Mouse (Mus musculus) myocyte (in vitro differentiated cells): ENCODE results near the gene Plvap. TPM values are rescaled to one million over a fixed set of nuclear protein-coding genes. Genes with fewer than 3 reads are reported as not detected.

Experiments
- H3K27me3 ChIP-seq: one replicate; pipeline ENCODE4 v1.6.1; 2011; ENCODE audit not compliant: control insufficient read depth, insufficient read depth, insufficient read length
- H3K36me3 ChIP-seq: one replicate; pipeline ENCODE4 v1.6.1; 2011; ENCODE audit not compliant: control insufficient read depth, insufficient read depth
- H3K4me2 ChIP-seq: one replicate; pipeline ENCODE4 v1.6.1; 2011; ENCODE audit warnings: low read depth, control low read depth
- H3K4me3 ChIP-seq: one replicate; pipeline ENCODE4 v1.5.1; 2011; ENCODE audit warnings: mild to moderate bottlenecking, control low read depth, moderate library complexity
- H3K79me2 ChIP-seq: one replicate; pipeline ENCODE4 v1.6.1; 2011; ENCODE audit not compliant: control insufficient read depth, insufficient read depth
- H3ac ChIP-seq: one replicate; pipeline ENCODE4 v1.6.1; 2011; ENCODE audit not compliant: control insufficient read depth, insufficient read length
- CEBPB ChIP-seq: IDR thresholded peaks from 2 replicates; pipeline ENCODE4 v1.6.1; 2011; ENCODE audit warnings: mild to moderate bottlenecking, moderate library complexity; ENCODE audit not compliant: poor library complexity, insufficient read depth, severe bottlenecking
- E2F4 ChIP-seq: IDR thresholded peaks from one replicate; pipeline ENCODE4 v1.6.1; 2011; ENCODE audit warnings: mild to moderate bottlenecking, control low read depth, moderate library complexity; ENCODE audit not compliant: insufficient read depth
- MAX ChIP-seq: IDR thresholded peaks from one replicate; pipeline ENCODE4 v1.6.1; 2011; ENCODE audit warnings: low read depth, mild to moderate bottlenecking, control low read depth
- MYOD1 ChIP-seq, 3 experiments: IDR thresholded peaks; one replicate each; pipeline ENCODE4 v1.6.1; 2011; ENCODE audit warnings: control low read depth in 2 of 3, low read depth in 2 of 3, mild to moderate bottlenecking in 2 of 3, moderate library complexity in 1 of 3; ENCODE audit not compliant: insufficient read length in 2 of 3, control insufficient read depth in 1 of 3
- MYOG ChIP-seq, 3 experiments: IDR thresholded peaks; one replicate each; pipeline ENCODE4 v1.6.1; 2011; ENCODE audit warnings: control low read depth in 2 of 3, low read depth in 2 of 3, mild to moderate bottlenecking in 2 of 3; ENCODE audit not compliant: insufficient read length in 2 of 3, control insufficient read depth in 1 of 3, insufficient read depth in 1 of 3
- POLR2A ChIP-seq: IDR thresholded peaks from one replicate; pipeline ENCODE4 v1.6.1; 2011; ENCODE audit warnings: low read depth, mild to moderate bottlenecking, control low read depth, moderate library complexity; ENCODE audit not compliant: insufficient read length
- POLR2AphosphoS2 ChIP-seq: IDR thresholded peaks from one replicate; pipeline ENCODE4 v1.6.1; 2011; ENCODE audit warnings: low read depth, control low read depth; ENCODE audit not compliant: insufficient read length
- REST ChIP-seq: IDR thresholded peaks from one replicate; pipeline ENCODE4 v1.6.1; 2011; ENCODE audit warnings: mild to moderate bottlenecking, control low read depth, moderate library complexity; ENCODE audit not compliant: insufficient read depth, insufficient read length
- SRF ChIP-seq: IDR thresholded peaks from one replicate; pipeline ENCODE4 v1.6.1; 2011; ENCODE audit warnings: low read depth; ENCODE audit not compliant: control insufficient read depth, insufficient read length
- TCF12 ChIP-seq: IDR thresholded peaks from one replicate; pipeline ENCODE4 v1.6.1; 2011; ENCODE audit warnings: mild to moderate bottlenecking, control low read depth; ENCODE audit not compliant: poor library complexity, insufficient read depth, severe bottlenecking
- TCF3 ChIP-seq: IDR thresholded peaks from one replicate; pipeline ENCODE4 v1.6.1; 2011; ENCODE audit warnings: low read depth, control low read depth; ENCODE audit not compliant: insufficient read length
- USF1 ChIP-seq: IDR thresholded peaks from one replicate; pipeline ENCODE4 v1.6.1; 2011; ENCODE audit warnings: low read depth, mild to moderate bottlenecking, control low read depth, moderate library complexity
- polyA plus RNA-seq: library from polyadenylated mRNA; unstranded; fragments of >200 nt; fragmentation: generic; extraction: Trizol; gene quantifications from one replicate; pipeline ENCODE4 v1.2.1, GENCODE M21; 2012; ENCODE audit warnings: missing spikeins

The Plvap gene
- polyA plus RNA-seq, 1 experiment, result 0.18 TPM

GRCm38 (mm10) chr8:71471861-71472260, 39.7 kb downstream of the Plvap start:
- Histone ChIP-seq H3K36me3 (peaks cover 5% of the 10 kb centered on the region), H3K79me2 (peaks cover 23% of the 10 kb centered on the region), H3K27me3 (no peaks in the 10 kb centered on the region), H3K4me2 (no peak overlapping the region), H3ac (no peak overlapping the region), H3K4me3 (no peak overlapping the region)
- no peak for TF ChIP-seq TCF12
- TF ChIP-seq E2F4, result no peak
- no peak for TF ChIP-seq MAX
- no peak for TF ChIP-seq MYOD1 (IDR thresholded peaks at IDR 0.05; ENCODE audit: control insufficient read depth in 1 of 3, insufficient read length in 2 of 3, low read depth in 2 of 3)
- TF ChIP-seq TCF3, result no peak
- no peak for TF ChIP-seq REST
- TF ChIP-seq SRF, result no peak
- TF ChIP-seq USF1, result no peak
- TF ChIP-seq POLR2A, result no peak
- TF ChIP-seq CEBPB, result no peak
- TF ChIP-seq MYOG (IDR thresholded peaks at IDR 0.05; ENCODE audit: control insufficient read depth in 1 of 3, insufficient read depth in 1 of 3, insufficient read length in 2 of 3, low read depth in 2 of 3), result no peak
- TF ChIP-seq POLR2AphosphoS2, result no peak

- Histone ChIP-seq H3K36me3 (peaks cover 5% of the 10 kb centered on the region), H3K27me3 (no peaks in the 10 kb centered on the region), H3K4me2 (no peak overlapping the region), H3ac (no peak overlapping the region), H3K4me3 (peak overlapping the region; percentile 67), H3K79me2 (peaks cover 23% of the 10 kb centered on the region)
- TF ChIP-seq TCF12 (no peak), MYOD1 (IDR thresholded peaks at IDR 0.05; ENCODE audit: control insufficient read depth in 1 of 3, insufficient read length in 2 of 3, low read depth in 2 of 3) (no peak), POLR2AphosphoS2 (no peak)
Measured at GRCm38 (mm10) chr8:71470913-71471255, 40.7 kb downstream of the Plvap start.

- Histone ChIP-seq H3K4me2 (peak overlapping the region; percentile 86), H3K27me3 (no peaks in the 10 kb centered on the region), H3ac (no peak overlapping the region), H3K79me2 (peaks cover 23% of the 10 kb centered on the region), H3K4me3 (peak overlapping the region; percentile 67), H3K36me3 (peaks cover 5% of the 10 kb centered on the region)
- TF ChIP-seq MYOG (IDR thresholded peaks at IDR 0.05; ENCODE audit: control insufficient read depth in 1 of 3, insufficient read depth in 1 of 3, insufficient read length in 2 of 3, low read depth in 2 of 3) (no peak), TCF12 (no peak), TCF3 (no peak), REST (no peak), MYOD1 (IDR thresholded peaks at IDR 0.05; ENCODE audit: control insufficient read depth in 1 of 3, insufficient read length in 2 of 3, low read depth in 2 of 3) (no peak), CEBPB (no peak), POLR2A (no peak), SRF (no peak)
Measured at GRCm38 (mm10) chr8:71470146-71470912, 41.2 kb downstream of the Plvap start.

GRCm38 (mm10) chr8:71469411-71469810, 42.1 kb downstream of the Plvap start:
- Histone ChIP-seq H3K36me3 (peaks cover 5% of the 10 kb centered on the region), H3K4me2 (peak overlapping the region; percentile 86), H3K27me3 (no peaks in the 10 kb centered on the region), H3ac (peak overlapping the region; percentile 6), H3K4me3 (peak overlapping the region; percentile 67), H3K79me2 (peaks cover 23% of the 10 kb centered on the region)
- TF ChIP-seq SRF (no peak), CEBPB (no peak)

- TF ChIP-seq MYOD1 (IDR thresholded peaks at IDR 0.05; ENCODE audit: control insufficient read depth in 1 of 3, insufficient read length in 2 of 3, low read depth in 2 of 3) (no peak), POLR2A (peak; percentile 79), TCF12 (no peak), POLR2AphosphoS2 (peak; percentile 86), CEBPB (no peak), SRF (peak; percentile 32), TCF3 (no peak)
- Histone ChIP-seq H3K4me2 (peak within 1 kb of the TSS; percentile 86), H3K4me3 (peak within 1 kb of the TSS; percentile 67), H3ac (peak within 1 kb of the TSS; percentile 6), H3K27me3 (no peaks in the 10 kb centered on the region), H3K79me2 (peaks cover 23% of the 10 kb centered on the region), H3K36me3 (peaks cover 5% of the 10 kb centered on the region)
Measured at GRCm38 (mm10) chr8:71468916-71469315, 42.6 kb downstream of the Plvap start, which contains the start of gene Dda1. Gene Dda1, plus strand, starts transcription at chr8:71469199.
